Mouse (Mus musculus) neural tube, embryonic 14.5 days (tissue): Measurements from ENCODE around the gene Strc. TPM values are rescaled to one million over a fixed set of nuclear protein-coding genes. Genes with fewer than 3 reads are reported as not detected.

Source experiments
- ATAC-seq: fragments of 200-750 bp; cut with Nextera tagmentation; 2 replicates; pipeline ENCODE4 v1.8.0; 2017; ENCODE audit warnings: low read depth, mild to moderate bottlenecking, moderate TSS enrichment, moderate library complexity
- H3K27ac ChIP-seq: fragments of 300-500 bp; sonication (generic); 2 replicates; pipeline ENCODE4 v1.5.1; 2014; ENCODE audit warnings: low read depth, mild to moderate bottlenecking, control low read depth, low read length, moderate library complexity, mixed read lengths
- H3K27me3 ChIP-seq: fragments of 300-500 bp; sonication (generic); 2 replicates; pipeline ENCODE4 v1.6.1; 2014; ENCODE audit warnings: low read length; ENCODE audit not compliant: control insufficient read depth, insufficient read depth
- H3K36me3 ChIP-seq: fragments of 300-500 bp; sonication (generic); 2 replicates; pipeline ENCODE4 v1.6.1; 2014; ENCODE audit warnings: low read length, mixed read lengths; ENCODE audit not compliant: control insufficient read depth, insufficient read depth
- H3K4me1 ChIP-seq: fragments of 300-500 bp; sonication (generic); 2 replicates; pipeline ENCODE4 v1.6.1; 2014; ENCODE audit warnings: low read length; ENCODE audit not compliant: control insufficient read depth, insufficient read depth
- H3K4me2 ChIP-seq: fragments of 300-500 bp; sonication (generic); 2 replicates; pipeline ENCODE4 v1.6.1; 2014; ENCODE audit warnings: mild to moderate bottlenecking, low read depth, low read length, control low read depth
- H3K4me3 ChIP-seq: fragments of 300-500 bp; sonication (generic); 2 replicates; pipeline ENCODE4 v1.5.1; 2014; ENCODE audit warnings: low read depth, low read length, control low read depth, mixed read lengths
- H3K9ac ChIP-seq: fragments of 300-500 bp; sonication (generic); replicated peaks from 2 replicates; pipeline ENCODE4 v1.6.1; 2014; ENCODE audit warnings: low read depth, mild to moderate bottlenecking, control low read depth, low read length, mixed read lengths
- H3K9me3 ChIP-seq: fragments of 300-500 bp; sonication (generic); 2 replicates; pipeline ENCODE4 v1.6.1; 2016; ENCODE audit warnings: low read length; ENCODE audit not compliant: control insufficient read depth
- WGBS: fragments of 180-500 bp; shearing (Covaris S2); extraction: QIAGEN DNeasy Blood & Tissue Kit; methylation state at CpG from one replicate; pipeline ENCODE4 v1.1.7; 2014; 5-methylcytosine and 5-hydroxymethylcytosine counted together
- polyA plus RNA-seq: library from polyadenylated mRNA; unstranded; fragments of >200 nt; fragmentation: Nextera tagmentation; extraction: Ambion mirVana; gene quantifications from 2 replicates; pipeline ENCODE4 v1.2.1, GENCODE M21; 2014

Gene Strc
- polyA plus RNA-seq, 1 experiment from 2014 or later = not detected

DNA sequence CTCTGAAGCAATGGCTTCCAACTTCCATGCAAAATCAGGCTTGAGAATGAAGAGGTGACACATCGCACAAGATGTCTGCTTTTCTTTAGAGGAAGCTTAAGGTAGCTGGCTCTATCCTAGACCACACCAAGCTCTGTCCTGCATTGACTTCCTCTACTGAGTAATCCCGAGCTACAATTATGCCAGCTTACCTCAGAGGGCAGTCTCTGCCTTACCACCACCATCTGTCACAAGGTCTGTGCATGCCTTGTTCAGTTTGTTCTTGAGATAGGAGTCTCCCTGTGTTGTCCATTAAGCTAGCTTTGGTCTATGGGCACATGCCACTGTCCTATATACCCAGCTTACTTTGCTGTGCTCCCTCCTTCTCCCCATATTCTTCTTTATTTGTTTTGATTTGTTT lies 57.5 kb downstream of the Strc start:
- Histone ChIP-seq H3K4me1 (no peaks in the 10 kb centered on the region), H3K9ac (no peak overlapping the region), H3K27ac (no peak overlapping the region), H3K36me3 (peaks cover 24% of the 10 kb centered on the region), H3K9me3 (no peaks in the 10 kb centered on the region), H3K4me3 (no peak overlapping the region), H3K4me2 (no peak overlapping the region), H3K27me3 (no peaks in the 10 kb centered on the region)
- 91% methylated on average over 2 of the region's 2 CpGs for WGBS
- no peak for ATAC-seq

DNA sequence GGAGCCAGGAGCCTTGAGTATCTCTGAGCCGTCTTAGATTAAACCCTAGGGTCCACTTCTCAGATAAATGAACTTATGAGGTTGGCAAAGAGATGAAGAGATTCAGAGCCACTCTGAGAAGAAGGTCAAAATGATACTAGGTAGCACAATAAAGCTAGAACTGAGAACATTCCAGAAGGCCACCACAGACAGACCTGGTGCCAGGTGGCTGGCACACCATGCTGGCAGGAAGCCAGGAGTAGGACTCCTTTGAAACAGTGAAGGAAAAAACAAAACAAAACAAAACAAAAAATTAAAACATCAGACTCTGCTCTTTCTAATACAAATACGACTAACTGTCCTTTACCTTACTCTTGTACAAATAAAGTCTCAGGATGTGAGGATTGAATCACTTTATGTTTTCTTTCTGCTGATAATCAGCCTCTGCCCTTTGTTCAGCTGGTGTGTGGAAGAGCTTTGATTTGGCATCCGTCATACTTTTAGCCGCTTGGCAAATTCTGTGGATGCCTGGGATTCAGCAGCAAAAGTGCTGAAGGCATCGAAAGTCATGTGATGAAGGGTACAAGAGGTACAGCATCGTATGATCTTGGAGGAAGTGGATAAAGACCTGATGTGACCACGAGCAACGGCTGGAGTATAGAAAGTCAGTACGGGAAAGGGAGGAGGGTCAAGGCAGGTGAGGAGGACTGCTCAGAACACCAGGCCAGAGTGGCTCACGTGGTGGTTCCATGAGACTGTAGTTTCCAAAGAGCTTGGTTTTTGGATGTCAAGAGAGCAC lies 63.1 kb downstream of the Strc start:
- WGBS = 89% methylated on average over 10 of the region's 10 CpGs
- Histone ChIP-seq H3K9me3 (no peaks in the 10 kb centered on the region), H3K4me2 (no peak overlapping the region), H3K4me1 (no peaks in the 10 kb centered on the region), H3K27ac (no peak overlapping the region), H3K36me3 (peaks cover 8% of the 10 kb centered on the region), H3K27me3 (no peaks in the 10 kb centered on the region), H3K9ac (no peak overlapping the region), H3K4me3 (no peak overlapping the region)
- ATAC-seq = no peak

GRCm38 (mm10) chr2:121323041-121323440 lies 63.9 kb downstream of the Strc start:
- Histone ChIP-seq H3K9me3 (no peaks in the 10 kb centered on the region), H3K27ac (no peak overlapping the region), H3K4me2 (no peak overlapping the region), H3K4me3 (no peak overlapping the region), H3K27me3 (no peaks in the 10 kb centered on the region), H3K36me3 (peaks cover 8% of the 10 kb centered on the region), H3K4me1 (no peaks in the 10 kb centered on the region), H3K9ac (no peak overlapping the region)
- ATAC-seq = no peak
- 92% methylated on average over 10 of the region's 10 CpGs for WGBS

GRCm38 (mm10) chr2:121316278-121316677 lies 70.7 kb downstream of the Strc start:
- no peak overlapping the region for H3K9ac ChIP-seq
- peaks cover 7% of the 10 kb centered on the region; the same call in 1 of the 2 replicates for H3K36me3 ChIP-seq
- H3K4me2 ChIP-seq = no peak overlapping the region
- H3K9me3 ChIP-seq = no peaks in the 10 kb centered on the region
- 84% methylated on average over 8 of the region's 8 CpGs for WGBS
- no peak overlapping the region for H3K4me3 ChIP-seq
- no peak for ATAC-seq
- H3K27ac ChIP-seq = no peak overlapping the region
- no peaks in the 10 kb centered on the region for H3K27me3 ChIP-seq
- H3K4me1 ChIP-seq = no peaks in the 10 kb centered on the region

Other genes with a start within 250 kb of the Strc start
- gene Adal, start 246.7 kb downstream of the Strc start, polyA plus RNA-seq = 33.0 and 34.3 TPM in 2 replicates
- 20.0 and 21.1 TPM in 2 replicates for gene Lcmt2, start 246.5 kb downstream of the Strc start, polyA plus RNA-seq
- 44.3 and 56.5 TPM in 2 replicates for gene Tubgcp4, start 216.5 kb downstream of the Strc start, polyA plus RNA-seq
- gene Zscan29, start 216.0 kb downstream of the Strc start, polyA plus RNA-seq = 7.7 and 9.2 TPM in 2 replicates
- 161 and 185 TPM in 2 replicates for gene Trp53bp1, start 115.8 kb downstream of the Strc start, polyA plus RNA-seq
- gene Map1a, start 97.6 kb downstream of the Strc start, polyA plus RNA-seq = 39.7 and 65.1 TPM in 2 replicates
- gene Ppip5k1, start 31.8 kb downstream of the Strc start, polyA plus RNA-seq = 20.3 and 23.5 TPM in 2 replicates
- 83.5 and 108 TPM in 2 replicates for gene Ckmt1, start 29.5 kb downstream of the Strc start, polyA plus RNA-seq
- 219 and 309 TPM in 2 replicates for gene Pdia3, start 26.6 kb upstream of the Strc start, polyA plus RNA-seq
- 4.8 and 7.8 TPM in 2 replicates for gene Catsper2, start 26.6 kb upstream of the Strc start, polyA plus RNA-seq
- gene Ell3, start 57.1 kb upstream of the Strc start, polyA plus RNA-seq = 1.2 and 2.1 TPM in 2 replicates
- gene Serf2, start 62.0 kb upstream of the Strc start, polyA plus RNA-seq = 303 and 333 TPM in 2 replicates
- 89.1 and 105 TPM in 2 replicates for gene Hypk, start 66.1 kb upstream of the Strc start, polyA plus RNA-seq
- gene Serinc4, start 69.6 kb upstream of the Strc start, polyA plus RNA-seq = 0.95 and 1.7 TPM in 2 replicates
- 77.1 and 79.2 TPM in 2 replicates for gene Mfap1b, start 86.9 kb upstream of the Strc start, polyA plus RNA-seq
- gene Mfap1a, start 119.5 kb upstream of the Strc start, polyA plus RNA-seq = 28.3 and 33.0 TPM in 2 replicates
- 4.0 and 4.2 TPM in 2 replicates for gene Wdr76, start 119.6 kb upstream of the Strc start, polyA plus RNA-seq